In genomic region chr14:47341811-47342291, GRCm38 (mm10) we compare ENCODE assay signal across 13 mouse cellular contexts. TPM values are rescaled to one million over a fixed set of nuclear protein-coding genes. Genes with fewer than 3 reads are reported as not detected.
DNase-seq lines count a peak whose midpoint lies in the region; ATAC-seq and TF ChIP-seq lines count a peak whose summit lies in the region.
"Had no signal": no experiment of that assay in that cellular context is flagged by ENCODE, and none has a peak within 500 bp of the region (broad histone marks: within the 10 kb centered on the region; RNA-seq: fewer than 3 reads in every experiment).

No protein-coding gene starts in this region.

- H3K9ac ChIP-seq in hindbrain, embryonic 11.5 days (ENCODE audit: low read depth, low read length) = 0 out of 2 replicates have a peak overlapping the region, but pooled peaks have one; percentile 5
- H3K9ac ChIP-seq in midbrain, embryonic 13.5 days (replicated peaks) = no peak overlapping the region
- H3K9ac ChIP-seq: liver, embryonic 12.5 days; stomach, embryonic 15.5 days had no signal

- no peaks in the 10 kb centered on the region for H3K27me3 ChIP-seq in hindbrain, embryonic 11.5 days (ENCODE audit: control insufficient read depth, insufficient read depth, low read length)
- H3K27me3 ChIP-seq in midbrain, embryonic 13.5 days = no peaks in the 10 kb centered on the region
- H3K27me3 ChIP-seq: liver, embryonic 12.5 days; stomach, embryonic 15.5 days had no signal

- no peak for TF ChIP-seq CTCF in layer of hippocampus, adult 2 months (conservative IDR thresholded peaks at IDR 0.05)

- no peak overlapping the region for H3K4me2 ChIP-seq in hindbrain, embryonic 11.5 days (replicated peaks; ENCODE audit: low read depth, low read length)
- no peak overlapping the region for H3K4me2 ChIP-seq in midbrain, embryonic 13.5 days (replicated peaks)
- H3K4me2 ChIP-seq: liver, embryonic 12.5 days; stomach, embryonic 15.5 days had no signal

- 68% methylated on average over 4 of the region's 4 CpGs for WGBS in hindbrain, embryonic 11.5 days
- 42% methylated on average over 4 of the region's 4 CpGs for WGBS in midbrain, embryonic 13.5 days

- H3K36me3 ChIP-seq in hindbrain, embryonic 11.5 days (ENCODE audit: control insufficient read depth, insufficient read depth, low read length) = no peaks in the 10 kb centered on the region
- no peaks in the 10 kb centered on the region for H3K36me3 ChIP-seq in midbrain, embryonic 13.5 days
- H3K36me3 ChIP-seq: liver, embryonic 12.5 days; stomach, embryonic 15.5 days had no signal

- no peaks in the 10 kb centered on the region for H3K4me1 ChIP-seq in hindbrain, embryonic 11.5 days (replicated peaks; ENCODE audit: control insufficient read depth, insufficient read depth, low read length)
- no peaks in the 10 kb centered on the region for H3K4me1 ChIP-seq in midbrain, embryonic 13.5 days (replicated peaks)
- H3K4me1 ChIP-seq: stomach, embryonic 15.5 days had no signal

- no peak overlapping the region for H3K4me3 ChIP-seq in layer of hippocampus, adult 2 months
- H3K4me3 ChIP-seq in hindbrain, embryonic 11.5 days (ENCODE audit: low read depth, low read length) = no peak overlapping the region
- no peak overlapping the region for H3K4me3 ChIP-seq in midbrain, embryonic 13.5 days (replicated peaks)
- H3K4me3 ChIP-seq: liver, embryonic 12.5 days; stomach, embryonic 15.5 days had no signal

- peak in 1 of 2 experiments; percentile 26 for DNase-seq in layer of hippocampus, adult 2 months (ENCODE audit: low spot score in 2 of 2)
- no peak for DNase-seq in layer of hippocampus, adult 18-20 months (ENCODE audit: low spot score in 2 of 2)
- DNase-seq in brain, adult 2 months (ENCODE audit: low read depth, low spot score) = peak; percentile 85
- no peak for DNase-seq in hindbrain, embryonic 11.5 days (ENCODE audit: low spot score)
- DNase-seq in urinary bladder, postnatal 36 days (ENCODE audit: low spot score in 2 of 2) = no peak
- no peak for DNase-seq in testis, postnatal 14 days (ENCODE audit: low spot score)
- DNase-seq in ovary, postnatal 14 days (ENCODE audit: low spot score) = no peak
- DNase-seq: kidney, adult 2 months; layer of hippocampus, postnatal 36 days; right cerebral cortex, adult 18-20 months had no signal

- peak overlapping the region; percentile 32 for H3K27ac ChIP-seq in layer of hippocampus, adult 2 months
- no peak overlapping the region for H3K27ac ChIP-seq in hindbrain, embryonic 11.5 days (ENCODE audit: low read depth, low read length)
- H3K27ac ChIP-seq in midbrain, embryonic 13.5 days = no peak overlapping the region
- H3K27ac ChIP-seq: liver, embryonic 12.5 days; stomach, embryonic 15.5 days had no signal

- ATAC-seq in hindbrain, embryonic 11.5 days (ENCODE audit: low FRiP score) = no peak; the same call in 1 of the 2 replicates
- ATAC-seq in midbrain, embryonic 13.5 days = 0 out of 2 replicates have a peak, but pooled peaks have one; percentile 62
- ATAC-seq: liver, embryonic 12.5 days had no signal

- no peaks in the 10 kb centered on the region for H3K9me3 ChIP-seq in hindbrain, embryonic 11.5 days (ENCODE audit: control insufficient read depth, low read length)
- no peaks in the 10 kb centered on the region for H3K9me3 ChIP-seq in midbrain, embryonic 13.5 days
- H3K9me3 ChIP-seq: liver, embryonic 12.5 days; stomach, embryonic 15.5 days had no signal

RNA-seq across cellular contexts. Expression of gene Lgals3, which starts 25.7 kb away (rescaled TPM):
- 1 to 10 TPM in 1 of 2 experiments, under 1 TPM in 1; 0.79 to 1.0 TPM for total RNA-seq in layer of hippocampus, adult 2 months (2021)
- 1 to 10 TPM in 1 of 2 experiments, not detected in 1; 1.1 TPM for total RNA-seq in layer of hippocampus, adult 18-20 months (2021)
- polyA plus RNA-seq in hindbrain, embryonic 11.5 days (2014; fragmentation: Nextera tagmentation; extraction: Ambion mirVana) = 0.38 and 1.1 TPM in 2 replicates
- 0.54 and 1.2 TPM in 2 replicates for polyA plus RNA-seq in midbrain, embryonic 13.5 days (2015; fragmentation: Nextera tagmentation; extraction: Ambion mirVana)

RNA-seq across cellular contexts. Expression of gene Mapk1ip1l, which starts 43.8 kb away (rescaled TPM):
- 10 to 100 TPM; 55.1 to 59.2 TPM for total RNA-seq in layer of hippocampus, adult 2 months (2021)
- 10 to 100 TPM; 49.9 to 59.5 TPM for total RNA-seq in layer of hippocampus, adult 18-20 months (2021)
- polyA plus RNA-seq in hindbrain, embryonic 11.5 days (2014; fragmentation: Nextera tagmentation; extraction: Ambion mirVana) = 86.4 and 92.6 TPM in 2 replicates
- polyA plus RNA-seq in midbrain, embryonic 13.5 days (2015; fragmentation: Nextera tagmentation; extraction: Ambion mirVana) = 60.8 and 63.8 TPM in 2 replicates
